Mouse (Mus musculus) cortical plate, adult 2 months (tissue): ENCODE measurements around the gene Hyal3.

Source experiments
- CTCF ChIP-seq: fragments of 200-500 bp; IDR thresholded peaks from 2 replicates; pipeline ENCODE4 v1.5.1; 2011; ENCODE audit warnings: mild to moderate bottlenecking, control low read depth, low read length; ENCODE audit not compliant: insufficient read depth; ENCODE audit errors: extremely low read depth
- POLR2A ChIP-seq: fragments of 200-500 bp; IDR thresholded peaks from 2 replicates; pipeline ENCODE4 v1.6.1; 2011; ENCODE audit warnings: mild to moderate bottlenecking, low read length, control low read depth; ENCODE audit not compliant: insufficient read depth; ENCODE audit errors: extremely low read depth

- TF ChIP-seq POLR2A (no peak), CTCF (no peak)
These were observed 36.4 kb upstream of the Hyal3 start for GRCm38 (mm10) chr9:107544196-107544700.
